Mouse (Mus musculus) intestine, postnatal 0 days (tissue): ENCODE measurements at regions not wholly inside any gene's neighbourhood (a gene's known extent, or its start where the extent isn't known, plus 50 kb on each side); places are given as distances from the start of the nearest gene placed in this dataset.
"Not testable (repeated sequence)": the region's sequence is repeated elsewhere in the genome, so short reads cannot be mapped to it uniquely, and the experiment has no call there.

Source experiments
- ATAC-seq: fragments of 200-750 bp; cut with Nextera tagmentation; 2 replicates; pipeline ENCODE4 v1.8.0; 2017; ENCODE audit warnings: mild to moderate bottlenecking, moderate TSS enrichment, moderate library complexity
- H3K27ac ChIP-seq: fragments of 300-500 bp; sonication (generic); 2 replicates; pipeline ENCODE4 v1.5.1; 2014; ENCODE audit warnings: mild to moderate bottlenecking, low read depth, low read length, moderate library complexity
- H3K27me3 ChIP-seq: fragments of 300-500 bp; sonication (generic); replicated peaks from 2 replicates; pipeline ENCODE4 v1.6.1; 2014; ENCODE audit warnings: low read length, mixed read lengths; ENCODE audit not compliant: control insufficient read depth, insufficient read depth
- H3K36me3 ChIP-seq: fragments of 300-500 bp; sonication (generic); 2 replicates; pipeline ENCODE4 v1.6.1; 2014; ENCODE audit warnings: mild to moderate bottlenecking, moderate library complexity; ENCODE audit not compliant: control insufficient read depth, insufficient read depth
- H3K4me1 ChIP-seq: fragments of 300-500 bp; sonication (generic); replicated peaks from 2 replicates; pipeline ENCODE4 v1.6.1; 2014; ENCODE audit warnings: antibody characterized with exemption, low read length, mixed read lengths; ENCODE audit not compliant: control insufficient read depth, insufficient read depth
- H3K4me2 ChIP-seq: fragments of 300-500 bp; sonication (generic); replicated peaks from 2 replicates; pipeline ENCODE4 v1.6.1; 2014; ENCODE audit warnings: low read depth, mild to moderate bottlenecking, moderate library complexity
- H3K4me3 ChIP-seq: fragments of 300-500 bp; sonication (generic); 2 replicates; pipeline ENCODE4 v1.5.1; 2014; ENCODE audit warnings: low read depth, low read length
- H3K9ac ChIP-seq: fragments of 300-500 bp; sonication (generic); 2 replicates; pipeline ENCODE4 v1.6.1; 2014; ENCODE audit warnings: mild to moderate bottlenecking, low read depth, low read length
- H3K9me3 ChIP-seq: fragments of 300-500 bp; sonication (generic); 2 replicates; pipeline ENCODE4 v1.6.1; 2016; ENCODE audit warnings: mixed run types; ENCODE audit not compliant: control insufficient read depth
- CTCF ChIP-seq: sonication (generic); IDR thresholded peaks from 2 replicates; pipeline ENCODE4 v1.5.1; 2016; ENCODE audit warnings: low read depth, mild to moderate bottlenecking, control low read depth, antibody characterized with exemption, moderate library complexity
- WGBS: fragments of 180-500 bp; shearing (Covaris S2); extraction: QIAGEN DNeasy Blood & Tissue Kit; methylation state at CpG from one replicate; pipeline ENCODE4 v1.1.7; 2014; 5-methylcytosine and 5-hydroxymethylcytosine counted together

GRCm38 (mm10) chr6:12911610-12912009 lies 157.9 kb upstream of the Tmem106b start:
- Histone ChIP-seq H3K4me3 (no peak overlapping the region), H3K9me3 (no peaks in the 10 kb centered on the region), H3K36me3 (no peaks in the 10 kb centered on the region), H3K9ac (no peak overlapping the region), H3K27me3 (no peaks in the 10 kb centered on the region), H3K27ac (no peak overlapping the region), H3K4me1 (no peaks in the 10 kb centered on the region), H3K4me2 (no peak overlapping the region)
- WGBS = 70% methylated on average over 3 of the region's 3 CpGs
- no peak for ATAC-seq
- no peak for TF ChIP-seq CTCF

GRCm38 (mm10) chr6:12892929-12893328 lies 143.7 kb upstream of the Thsd7a start:
- no peak overlapping the region for H3K4me3 ChIP-seq
- no peak for ATAC-seq
- no peaks in the 10 kb centered on the region for H3K4me1 ChIP-seq
- TF ChIP-seq CTCF = no peak
- H3K27me3 ChIP-seq = no peaks in the 10 kb centered on the region
- no peak overlapping the region for H3K9ac ChIP-seq
- WGBS = 79% methylated on average over 5 of the region's 5 CpGs
- H3K4me2 ChIP-seq = no peak overlapping the region
- H3K36me3 ChIP-seq = no peaks in the 10 kb centered on the region
- H3K27ac ChIP-seq = no peak overlapping the region
- no peaks in the 10 kb centered on the region; the same call in 1 of the 2 replicates for H3K9me3 ChIP-seq

GRCm38 (mm10) chr6:12876947-12877346 lies 127.7 kb upstream of the Thsd7a start:
- WGBS = 71% methylated on average over 1 of the region's 1 CpGs
- not testable (repeated sequence) for H3K9me3 ChIP-seq, H3K36me3 ChIP-seq, H3K4me1 ChIP-seq, H3K4me3 ChIP-seq, H3K27ac ChIP-seq, H3K27me3 ChIP-seq, H3K9ac ChIP-seq, ATAC-seq, H3K4me2 ChIP-seq

- Histone ChIP-seq H3K4me2 (no peak overlapping the region), H3K4me1 (no peaks in the 10 kb centered on the region), H3K27me3 (no peaks in the 10 kb centered on the region), H3K27ac (no peak overlapping the region), H3K9ac (no peak overlapping the region), H3K4me3 (no peak overlapping the region), H3K9me3 (no peaks in the 10 kb centered on the region), H3K36me3 (no peaks in the 10 kb centered on the region)
- no peak for ATAC-seq
- no peak for TF ChIP-seq CTCF
- 55% methylated on average over 4 of the region's 4 CpGs for WGBS
These were observed 127.2 kb upstream of the Thsd7a start for GRCm38 (mm10) chr6:12876366-12876765.

GRCm38 (mm10) chr6:12868251-12868650 lies 119.0 kb upstream of the Thsd7a start:
- H3K36me3 ChIP-seq = no peaks in the 10 kb centered on the region
- no peaks in the 10 kb centered on the region for H3K9me3 ChIP-seq
- ATAC-seq = no peak
- no peak for TF ChIP-seq CTCF
- H3K4me2 ChIP-seq = no peak overlapping the region
- H3K27ac ChIP-seq = no peak overlapping the region
- no peaks in the 10 kb centered on the region for H3K4me1 ChIP-seq
- 60% methylated on average over 4 of the region's 4 CpGs for WGBS
- no peak overlapping the region for H3K4me3 ChIP-seq
- H3K9ac ChIP-seq = no peak overlapping the region
- no peaks in the 10 kb centered on the region for H3K27me3 ChIP-seq

- no peak overlapping the region for H3K27ac ChIP-seq
- no peaks in the 10 kb centered on the region for H3K4me1 ChIP-seq
- H3K9ac ChIP-seq = no peak overlapping the region
- H3K36me3 ChIP-seq = no peaks in the 10 kb centered on the region
- WGBS = 81% methylated on average over 1 of the region's 1 CpGs
- no peak overlapping the region for H3K4me3 ChIP-seq
- ATAC-seq = no peak
- TF ChIP-seq CTCF = no peak
- no peaks in the 10 kb centered on the region for H3K9me3 ChIP-seq
- H3K4me2 ChIP-seq = no peak overlapping the region
- H3K27me3 ChIP-seq = no peaks in the 10 kb centered on the region
These were observed 102.8 kb upstream of the Thsd7a start for GRCm38 (mm10) chr6:12852041-12852440.

GRCm38 (mm10) chr6:12835079-12835478 lies 85.9 kb upstream of the Thsd7a start:
- H3K27me3 ChIP-seq, H3K4me1 ChIP-seq, H3K27ac ChIP-seq, H3K4me3 ChIP-seq, H3K36me3 ChIP-seq, H3K9me3 ChIP-seq, H3K4me2 ChIP-seq, H3K9ac ChIP-seq, ATAC-seq: not testable (repeated sequence)
- WGBS = 91% methylated on average over 3 of the region's 3 CpGs
